Mouse (Mus musculus) lung, adult 2 months (tissue): ENCODE measurements around the gene Wdhd1.

Experiments
- CTCF ChIP-seq: fragments of 200-500 bp; IDR thresholded peaks from 2 replicates; pipeline ENCODE4 v1.5.1; 2011; ENCODE audit warnings: mild to moderate bottlenecking, low read length, control low read depth; ENCODE audit not compliant: insufficient read depth
- POLR2A ChIP-seq: fragments of 200-500 bp; IDR thresholded peaks from 2 replicates; pipeline ENCODE4 v1.6.1; 2011; ENCODE audit warnings: low read depth, mild to moderate bottlenecking, control low read depth, low read length, borderline replicate concordance; ENCODE audit errors: extremely low read depth

GRCm38 (mm10) chr14:47220231-47221025, 56.2 kb downstream of the Wdhd1 start:
- TF ChIP-seq POLR2A (no peak), CTCF (no peak)
